Mouse (Mus musculus): Measurements from ENCODE around the gene A530016L24Rik.

The A530016L24Rik gene

GRCm38 (mm10) chr12:112498683-112499082, 9.4 kb downstream of the A530016L24Rik start:
- DNase-seq (ENCODE audit: extremely low read depth, low read depth), result no peak

- DNase-seq (ENCODE audit: extremely low read depth, low read depth), result peak; percentile 36
These were observed 13.9 kb downstream of the A530016L24Rik start for GRCm38 (mm10) chr12:112503003-112503771.

GRCm38 (mm10) chr12:112506267-112506666, 17.0 kb downstream of the A530016L24Rik start:
- DNase-seq (ENCODE audit: extremely low read depth, low read depth), result no peak

GRCm38 (mm10) chr12:112507264-112507663, 18.0 kb downstream of the A530016L24Rik start:
- no peak for DNase-seq (ENCODE audit: extremely low read depth, low read depth)

- no peak for DNase-seq (ENCODE audit: extremely low read depth, low read depth)
These were observed 18.7 kb downstream of the A530016L24Rik start for GRCm38 (mm10) chr12:112507984-112508383.

- no peak for DNase-seq (ENCODE audit: extremely low read depth, low read depth)
These were observed 21.1 kb downstream of the A530016L24Rik start for GRCm38 (mm10) chr12:112510365-112510732.

GRCm38 (mm10) chr12:112510733-112511372, 21.6 kb downstream of the A530016L24Rik start:
- no peak for DNase-seq (ENCODE audit: extremely low read depth, low read depth)

GRCm38 (mm10) chr12:112514897-112515296, 25.6 kb downstream of the A530016L24Rik start:
- no peak for DNase-seq (ENCODE audit: extremely low read depth, low read depth)

GRCm38 (mm10) chr12:112516697-112517337, 27.6 kb downstream of the A530016L24Rik start, which contains the start of gene Tmem179:
Gene Tmem179, minus strand, starts transcription at chr12:112516747.
- no peak for DNase-seq (ENCODE audit: extremely low read depth, low read depth)

GRCm38 (mm10) chr12:112518105-112518504, 28.9 kb downstream of the A530016L24Rik start:
- peak; percentile 31 for DNase-seq (ENCODE audit: extremely low read depth, low read depth)

- DNase-seq (ENCODE audit: extremely low read depth, low read depth), result no peak
These were observed 44.5 kb downstream of the A530016L24Rik start for GRCm38 (mm10) chr12:112533758-112534157.

GRCm38 (mm10) chr12:112537233-112537632, 48.0 kb downstream of the A530016L24Rik start:
- DNase-seq (ENCODE audit: extremely low read depth, low read depth), result no peak

- no peak for DNase-seq (ENCODE audit: extremely low read depth, low read depth)
These were observed 49.1 kb downstream of the A530016L24Rik start for GRCm38 (mm10) chr12:112538356-112538755.

- DNase-seq (ENCODE audit: extremely low read depth, low read depth), result no peak
These were observed 50.3 kb downstream of the A530016L24Rik start for GRCm38 (mm10) chr12:112539466-112539965.

- DNase-seq (ENCODE audit: extremely low read depth, low read depth), result no peak
These were observed 51.1 kb downstream of the A530016L24Rik start for GRCm38 (mm10) chr12:112540321-112540720.

GRCm38 (mm10) chr12:112541483-112542091, 52.3 kb downstream of the A530016L24Rik start:
- DNase-seq (ENCODE audit: extremely low read depth, low read depth), result no peak

- DNase-seq (ENCODE audit: extremely low read depth, low read depth), result no peak
These were observed 53.1 kb downstream of the A530016L24Rik start for GRCm38 (mm10) chr12:112542257-112542919.

- peak; percentile 52 for DNase-seq (ENCODE audit: extremely low read depth, low read depth)
These were observed 53.7 kb downstream of the A530016L24Rik start for GRCm38 (mm10) chr12:112542920-112543300.

GRCm38 (mm10) chr12:112543941-112544340, 54.7 kb downstream of the A530016L24Rik start:
- no peak for DNase-seq (ENCODE audit: extremely low read depth, low read depth)

GRCm38 (mm10) chr12:112544946-112545701, 55.9 kb downstream of the A530016L24Rik start:
- DNase-seq (ENCODE audit: extremely low read depth, low read depth), result no peak
